Mouse (Mus musculus) MEL (cell line): ENCODE results near the gene Prpf38b. TPM values are rescaled to one million over a fixed set of nuclear protein-coding genes. Genes with fewer than 3 reads are reported as not detected.
A peak's percentile ranks its signal among the peaks of the same experiment; 100 is the strongest.

ENCODE experiments used
- DNase-seq: peaks from one replicate; pipeline ENCODE4 v3.0.0; 2011; ENCODE audit warnings: low read depth, low spot score
- H3K27ac ChIP-seq: 2 replicates; pipeline ENCODE4 v1.5.1; 2012; ENCODE audit warnings: low read depth, mild to moderate bottlenecking, control low read depth, low read length, moderate library complexity; ENCODE audit not compliant: control insufficient read depth
- H3K27me3 ChIP-seq, 2 experiments: fragments of 150-350 bp in 1 of 2; sonication (generic) in 1 of 2; 2 replicates each; pipeline ENCODE4 v1.6.1; 2012; ENCODE audit warnings: low read length in 2 of 2, mild to moderate bottlenecking in 2 of 2, improper control_type of control experiment in 1 of 2, moderate library complexity in 1 of 2; ENCODE audit not compliant: insufficient read depth in 2 of 2, control insufficient read depth in 1 of 2
- H3K36me3 ChIP-seq, 2 experiments: 2 replicates each; pipeline ENCODE4 v1.6.1; 2012 to 2014; ENCODE audit warnings: low read length in 2 of 2, improper control_type of control experiment in 1 of 2, inconsistent platforms in 1 of 2, mild to moderate bottlenecking in 1 of 2; ENCODE audit not compliant: insufficient read depth in 2 of 2, control insufficient read depth in 1 of 2
- H3K4me1 ChIP-seq, 2 experiments: fragments of 150-350 bp in 1 of 2; sonication (generic) in 1 of 2; 2 replicates each; pipeline ENCODE4 v1.6.1; 2012; ENCODE audit warnings: low read length in 2 of 2, improper control_type of control experiment in 1 of 2, mild to moderate bottlenecking in 1 of 2; ENCODE audit not compliant: insufficient read depth in 2 of 2, control insufficient read depth in 1 of 2
- H3K4me3 ChIP-seq, 2 experiments: fragments of 150-350 bp in 1 of 2; sonication (generic) in 1 of 2; 2 replicates each; pipeline ENCODE4 v1.5.1; 2012; ENCODE audit warnings: low read depth in 2 of 2, low read length in 2 of 2, mild to moderate bottlenecking in 2 of 2, moderate library complexity in 2 of 2, control low read depth in 1 of 2, improper control_type of control experiment in 1 of 2; ENCODE audit not compliant: control insufficient read depth in 1 of 2, insufficient read depth in 1 of 2
- H3K79me2 ChIP-seq: 2 replicates; pipeline ENCODE4 v1.6.1; 2012; ENCODE audit warnings: mild to moderate bottlenecking, low read length, moderate library complexity; ENCODE audit not compliant: control insufficient read depth, poor library complexity, insufficient read depth
- H3K9ac ChIP-seq: 2 replicates; pipeline ENCODE4 v1.6.1; 2012; ENCODE audit warnings: low read depth, mild to moderate bottlenecking, control low read depth, low read length, moderate library complexity; ENCODE audit not compliant: control insufficient read depth, poor library complexity, severe bottlenecking
- H3K9me3 ChIP-seq: fragments of 150-350 bp; sonication (generic); replicated peaks from 2 replicates; pipeline ENCODE4 v1.6.1; 2012; ENCODE audit warnings: mild to moderate bottlenecking, low read length, improper control_type of control experiment, moderate library complexity; ENCODE audit not compliant: insufficient read depth
- CHD1 ChIP-seq: IDR thresholded peaks from 2 replicates; pipeline ENCODE4 v1.6.1; 2012; ENCODE audit warnings: low read depth, mild to moderate bottlenecking, inconsistent platforms, low read length, improper control_type of control experiment
- CHD2 ChIP-seq: IDR thresholded peaks from 2 replicates; pipeline ENCODE4 v1.6.1; 2011; ENCODE audit warnings: low read length, improper control_type of control experiment
- CTCF ChIP-seq, 3 experiments: IDR thresholded peaks in 2 of 3; conservative IDR thresholded peaks in 1 of 3; 2 replicates each; pipeline ENCODE4 v1.5.1; 2011 to 2012; ENCODE audit warnings: low read length in 3 of 3, low read depth in 2 of 3, mild to moderate bottlenecking in 2 of 3, improper control_type of control experiment in 1 of 3, inconsistent platforms in 1 of 3, mixed read lengths in 1 of 3, moderate library complexity in 1 of 3; ENCODE audit not compliant: control insufficient read depth in 1 of 3, insufficient read depth in 1 of 3, poor library complexity in 1 of 3, severe bottlenecking in 1 of 3
- E2F4 ChIP-seq: IDR thresholded peaks from 2 replicates; pipeline ENCODE4 v1.6.1; 2011; ENCODE audit warnings: low read depth, low read length, improper control_type of control experiment, borderline replicate concordance
- EP300 ChIP-seq, 2 experiments: IDR thresholded peaks; 2 replicates each; pipeline ENCODE4 v1.6.1; 2011; ENCODE audit warnings: improper control_type of control experiment in 2 of 2, low read length in 2 of 2, low read depth in 1 of 2, mild to moderate bottlenecking in 1 of 2
- GATA1 ChIP-seq: IDR thresholded peaks from 2 replicates; pipeline ENCODE4 v1.6.1; 2011; ENCODE audit warnings: low read depth, low read length, improper control_type of control experiment
- JUND ChIP-seq: IDR thresholded peaks from 2 replicates; pipeline ENCODE4 v1.6.1; 2011; ENCODE audit warnings: low read depth, mild to moderate bottlenecking, improper control_type of control experiment, low read length
- KAT2A ChIP-seq: conservative IDR thresholded peaks from 2 replicates; pipeline ENCODE4 v1.6.1; 2012; ENCODE audit warnings: low read depth, low read length, improper control_type of control experiment, inconsistent platforms
- MAX ChIP-seq: IDR thresholded peaks from 2 replicates; pipeline ENCODE4 v1.6.1; 2011; ENCODE audit warnings: low read length, improper control_type of control experiment
- MEF2A ChIP-seq: IDR thresholded peaks from 2 replicates; pipeline ENCODE4 v1.6.1; 2014; ENCODE audit warnings: low read depth, mild to moderate bottlenecking, inconsistent platforms, low read length, improper control_type of control experiment; ENCODE audit not compliant: poor library complexity, insufficient replicate concordance, severe bottlenecking; ENCODE audit errors: extremely low read depth
- MXI1 ChIP-seq: IDR thresholded peaks from 2 replicates; pipeline ENCODE4 v1.6.1; 2011; ENCODE audit warnings: mild to moderate bottlenecking, low read depth, low read length, improper control_type of control experiment
- MYB ChIP-seq: IDR thresholded peaks from 2 replicates; pipeline ENCODE4 v1.6.1; 2011; ENCODE audit warnings: mild to moderate bottlenecking, low read depth, low read length, improper control_type of control experiment
- MYC ChIP-seq: IDR thresholded peaks from 2 replicates; pipeline ENCODE4 v1.6.1; 2011; ENCODE audit warnings: low read depth, mild to moderate bottlenecking, low read length, improper control_type of control experiment, moderate library complexity
- NELFE ChIP-seq: IDR thresholded peaks from 2 replicates; pipeline ENCODE4 v1.6.1; 2011; ENCODE audit warnings: low read depth, low read length, improper control_type of control experiment
- POLR2A ChIP-seq, 2 experiments: IDR thresholded peaks; 2 replicates each; pipeline ENCODE4 v1.6.1; 2011 to 2012; ENCODE audit warnings: low read length in 2 of 2, mild to moderate bottlenecking in 2 of 2, control low read depth in 1 of 2, improper control_type of control experiment in 1 of 2, low read depth in 1 of 2, moderate library complexity in 1 of 2; ENCODE audit not compliant: control insufficient read depth in 1 of 2, insufficient read depth in 1 of 2, poor library complexity in 1 of 2
- POLR2AphosphoS5 ChIP-seq: IDR thresholded peaks from 2 replicates; pipeline ENCODE4 v1.6.1; 2012; ENCODE audit warnings: low read depth, borderline replicate concordance, mild to moderate bottlenecking, inconsistent platforms, low read length, moderate library complexity, mixed read lengths
- RAD21 ChIP-seq: IDR thresholded peaks from 2 replicates; pipeline ENCODE4 v1.6.1; 2011; ENCODE audit warnings: mild to moderate bottlenecking, low read depth, low read length, improper control_type of control experiment
- SIN3A ChIP-seq: IDR thresholded peaks from 2 replicates; pipeline ENCODE4 v1.6.1; 2012; ENCODE audit warnings: low read length, improper control_type of control experiment, inconsistent platforms
- SMC3 ChIP-seq: IDR thresholded peaks from 2 replicates; pipeline ENCODE4 v1.6.1; 2011; ENCODE audit warnings: low read depth, low read length, improper control_type of control experiment
- TAL1 ChIP-seq: IDR thresholded peaks from 2 replicates; pipeline ENCODE4 v1.6.1; 2012; ENCODE audit warnings: mild to moderate bottlenecking, inconsistent platforms, low read length, moderate library complexity, mixed read lengths
- TBP ChIP-seq: IDR thresholded peaks from 2 replicates; pipeline ENCODE4 v1.8.0; 2011; ENCODE audit warnings: low read depth, low read length, improper control_type of control experiment
- TCF12 ChIP-seq: IDR thresholded peaks from 2 replicates; pipeline ENCODE4 v1.6.1; 2014; ENCODE audit warnings: low read depth, mild to moderate bottlenecking, inconsistent platforms, low read length, improper control_type of control experiment, moderate library complexity
- USF1 ChIP-seq: IDR thresholded peaks from 2 replicates; pipeline ENCODE4 v1.6.1; 2014; ENCODE audit warnings: low read depth, mild to moderate bottlenecking, inconsistent platforms, low read length, improper control_type of control experiment, moderate library complexity
- ZC3H11A ChIP-seq: IDR thresholded peaks from 2 replicates; pipeline ENCODE4 v1.6.1; 2012; ENCODE audit warnings: low read depth, mild to moderate bottlenecking, inconsistent platforms, low read length, improper control_type of control experiment
- ZMIZ1 ChIP-seq: IDR thresholded peaks from 2 replicates; pipeline ENCODE4 v1.6.1; 2012; ENCODE audit warnings: low read depth, mild to moderate bottlenecking, inconsistent platforms, low read length, improper control_type of control experiment, moderate library complexity
- ZNF384 ChIP-seq: IDR thresholded peaks from 2 replicates; pipeline ENCODE4 v1.6.1; 2012; ENCODE audit warnings: low read depth, mild to moderate bottlenecking, inconsistent platforms, low read length, improper control_type of control experiment
- polyA plus RNA-seq, 2 experiments: library from polyadenylated mRNA; stranded (reverse) in 1 of 2; unstranded in 1 of 2; fragments of >175 nt in 1 of 2; fragments of >200 nt in 1 of 2; gene quantifications; 2 replicates each; pipeline versions ENCODE4 v1.2.1 to v1.2.4; 2012; ENCODE audit warnings: low replicate concordance in 2 of 2, low read depth in 1 of 2; ENCODE audit not compliant: insufficient read length in 2 of 2, insufficient read depth in 1 of 2, missing spikeins in 1 of 2
- total RNA-seq: library from RNA; depleted of rRNA; stranded (reverse); fragments of 300-350 nt; gene quantifications from 2 replicates; pipeline ENCODE4 v1.2.3, GENCODE M21; 2012

Prpf38b gene
- total and polyA plus RNA-seq, 3 experiments = 43.0 to 138 (median 128) TPM

DNA sequence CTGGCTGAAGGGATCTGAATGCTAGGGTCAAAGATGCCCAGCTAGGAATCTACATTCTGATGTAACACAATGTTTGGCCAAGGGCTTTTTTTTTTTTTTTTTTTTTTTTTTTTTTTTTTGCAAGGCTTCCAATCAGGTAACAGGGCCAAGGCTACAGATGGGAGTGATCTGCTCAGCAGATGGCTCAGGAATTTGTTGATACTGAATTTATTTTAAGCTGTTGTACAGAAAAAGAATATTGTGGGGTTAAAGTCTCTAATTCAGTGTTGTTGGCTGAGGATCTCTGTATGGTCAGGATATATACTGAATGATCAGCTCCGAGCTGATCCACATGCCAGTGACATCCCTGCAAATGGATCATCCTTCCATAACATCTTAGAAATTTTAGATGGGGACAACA is 4.5 kb upstream of the Prpf38b start:
- TF ChIP-seq MEF2A (no peak), RAD21 (no peak), ZNF384 (peak; percentile 88), USF1 (no peak), JUND (no peak), MYB (no peak)
- Histone ChIP-seq H3K27me3 (no peaks in the 10 kb centered on the region), H3K4me3 (no peak overlapping the region), H3K4me1 (peaks cover 0 to 14% of the 10 kb centered on the region in 2 experiments; a peak in 3 of 4 replicates), H3K79me2 (peaks cover 10% of the 10 kb centered on the region), H3K9ac (no peak overlapping the region), H3K27ac (no peak overlapping the region), H3K9me3 (no peaks in the 10 kb centered on the region), H3K36me3 (peaks cover 0 to 6% of the 10 kb centered on the region in 2 experiments; a peak in 1 of 4 replicates)
- DNase-seq = no peak

DNA sequence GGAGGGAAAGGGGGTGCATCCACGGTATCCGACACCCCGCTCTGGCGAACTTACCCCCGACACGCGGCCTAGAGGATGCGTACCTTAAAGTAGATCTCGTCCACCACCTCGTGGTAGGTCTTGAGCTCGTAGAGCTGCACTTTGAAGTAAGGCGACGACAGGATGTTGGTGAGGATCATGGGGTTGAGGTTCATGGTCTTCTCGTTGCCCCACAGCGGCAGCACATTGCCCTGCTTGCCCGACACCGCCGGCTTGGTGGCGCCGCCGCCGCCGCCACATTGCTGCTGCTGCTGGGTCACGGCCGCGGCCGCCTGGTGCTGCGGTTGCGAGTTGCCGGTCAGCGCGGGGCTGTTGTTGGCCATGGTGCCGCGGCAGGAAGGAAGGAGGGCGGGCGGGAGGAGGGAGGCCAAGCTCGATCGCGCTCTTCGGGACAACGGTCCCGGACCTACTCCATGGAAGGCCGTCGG is 413 bp downstream of the Prpf38b start:
- DNase-seq = peak; percentile 78
- Histone ChIP-seq H3K36me3 (peaks cover 24 to 38% of the 10 kb centered on the region in 2 experiments), H3K27me3 (no peaks in the 10 kb centered on the region), H3K79me2 (peaks cover 36% of the 10 kb centered on the region), H3K27ac (peak overlapping the region; percentile 90), H3K9ac (peak overlapping the region; percentile 96), H3K9me3 (no peaks in the 10 kb centered on the region), H3K4me3 (peak overlapping the region; percentile 64 to 99), H3K4me1 (peaks cover 3 to 8% of the 10 kb centered on the region in 2 experiments; a peak in 3 of 4 replicates)
- TF ChIP-seq TAL1 = no peak
- no peak for TF ChIP-seq ZNF384
- no peak for TF ChIP-seq POLR2AphosphoS5
- TF ChIP-seq MXI1 = peak; percentile 75
- no peak for TF ChIP-seq TCF12
- no peak for TF ChIP-seq CHD2
- no peak for TF ChIP-seq NELFE
- no peak; the same call in 1 of the 2 replicates for TF ChIP-seq SIN3A
- TF ChIP-seq MYC = peak; percentile 77; the same call in 1 of the 2 replicates
- no peak for TF ChIP-seq TBP
- TF ChIP-seq E2F4 = no peak
- TF ChIP-seq KAT2A = no peak
- TF ChIP-seq EP300 (IDR thresholded peaks at IDR 0.05; ENCODE audit: low read depth in 1 of 2, low read length in 2 of 2) = no peak
- no peak for TF ChIP-seq GATA1
- TF ChIP-seq CTCF (IDR thresholded peaks at IDR 0.05 in 2 of 3, conservative IDR thresholded peaks at IDR 0.05 in 1 of 3; ENCODE audit: control insufficient read depth in 1 of 3, insufficient read depth in 1 of 3, low read depth in 2 of 3, low read length in 3 of 3, poor library complexity in 1 of 3, severe bottlenecking in 1 of 3) = peak in 1 of 3 experiments; percentile 14; a peak in 2 of 6 replicates
- no peak for TF ChIP-seq POLR2A (IDR thresholded peaks at IDR 0.05; ENCODE audit: control insufficient read depth in 1 of 2, insufficient read depth in 1 of 2, low read depth in 1 of 2, low read length in 2 of 2, poor library complexity in 1 of 2)
- no peak for TF ChIP-seq MYB
- TF ChIP-seq CHD1 = no peak
- TF ChIP-seq ZMIZ1 = no peak
- peak; percentile 69 for TF ChIP-seq MAX
- TF ChIP-seq SMC3 = no peak
- TF ChIP-seq RAD21 = peak; percentile 3; the same call in 1 of the 2 replicates
- no peak for TF ChIP-seq ZC3H11A
